Mouse (Mus musculus): Measurements from ENCODE around the gene Supt3. TPM values are rescaled to one million over a fixed set of nuclear protein-coding genes. Genes with fewer than 3 reads are reported as not detected.

The Supt3 gene
- polyA plus RNA-seq, 1 experiment from 2014 or later = 27.0 TPM

GRCm38 (mm10) chr17:45004477-45005170 lies 227.7 kb downstream of the Supt3 start:
- ATAC-seq (ENCODE audit: insufficient number of reproducible peaks, insufficient read depth, low FRiP score, low read depth) = no peak
- Histone ChIP-seq H3K4me1 (ENCODE audit: control insufficient read depth, insufficient read depth, low read length) (no peaks in the 10 kb centered on the region), H3K27ac (ENCODE audit: low read length) (no peak overlapping the region), H3K4me2 (replicated peaks; ENCODE audit: low read depth, low read length) (no peak overlapping the region), H3K9me3 (ENCODE audit: control insufficient read depth, low read depth, low read length) (no peaks in the 10 kb centered on the region), H3K9ac (replicated peaks; ENCODE audit: low read depth, low read length) (no peak overlapping the region), H3K27me3 (ENCODE audit: control insufficient read depth, insufficient read depth, low read length) (no peaks in the 10 kb centered on the region), H3K36me3 (ENCODE audit: control insufficient read depth, insufficient read depth, low read length) (no peaks in the 10 kb centered on the region), H3K4me3 (ENCODE audit: low read depth, low read length) (no peak overlapping the region)
- 81% methylated on average over 13 of the region's 13 CpGs for WGBS

- no peak overlapping the region for H3K4me2 ChIP-seq (replicated peaks; ENCODE audit: low read depth, low read length)
- no peaks in the 10 kb centered on the region for H3K27me3 ChIP-seq (ENCODE audit: control insufficient read depth, insufficient read depth, low read length)
- H3K9ac ChIP-seq (replicated peaks; ENCODE audit: low read depth, low read length) = no peak overlapping the region
- ATAC-seq (ENCODE audit: insufficient number of reproducible peaks, insufficient read depth, low FRiP score, low read depth) = no peak
- H3K36me3 ChIP-seq (ENCODE audit: control insufficient read depth, insufficient read depth, low read length) = no peaks in the 10 kb centered on the region
- no peaks in the 10 kb centered on the region for H3K9me3 ChIP-seq (ENCODE audit: control insufficient read depth, low read depth, low read length)
- no peaks in the 10 kb centered on the region for H3K4me1 ChIP-seq (ENCODE audit: control insufficient read depth, insufficient read depth, low read length)
- H3K4me3 ChIP-seq (ENCODE audit: low read depth, low read length) = no peak overlapping the region
- H3K27ac ChIP-seq (ENCODE audit: low read length) = no peak overlapping the region
- 87% methylated on average over 1 of the region's 1 CpGs for WGBS
Observed at GRCm38 (mm10) chr17:45007461-45007860, 230.5 kb downstream of the Supt3 start.

- H3K9ac ChIP-seq (replicated peaks; ENCODE audit: low read depth, low read length) = no peak overlapping the region
- no peaks in the 10 kb centered on the region for H3K4me1 ChIP-seq (ENCODE audit: control insufficient read depth, insufficient read depth, low read length)
- H3K27ac ChIP-seq (ENCODE audit: low read length) = no peak overlapping the region
Observed at GRCm38 (mm10) chr17:45008663-45009062, 231.7 kb downstream of the Supt3 start.

GRCm38 (mm10) chr17:45010409-45010808 lies 233.5 kb downstream of the Supt3 start:
- no peak overlapping the region for H3K9ac ChIP-seq (replicated peaks; ENCODE audit: low read depth, low read length)
- no peaks in the 10 kb centered on the region for H3K27me3 ChIP-seq (ENCODE audit: control insufficient read depth, insufficient read depth, low read length)
- no peaks in the 10 kb centered on the region for H3K36me3 ChIP-seq (ENCODE audit: control insufficient read depth, insufficient read depth, low read length)
- no peak overlapping the region for H3K4me3 ChIP-seq (ENCODE audit: low read depth, low read length)
- H3K27ac ChIP-seq (ENCODE audit: low read length) = no peak overlapping the region
- no peak for ATAC-seq (ENCODE audit: insufficient number of reproducible peaks, insufficient read depth, low FRiP score, low read depth)
- WGBS = 81% methylated on average over 2 of the region's 2 CpGs
- no peak overlapping the region for H3K4me2 ChIP-seq (replicated peaks; ENCODE audit: low read depth, low read length)
- H3K4me1 ChIP-seq (ENCODE audit: control insufficient read depth, insufficient read depth, low read length) = no peaks in the 10 kb centered on the region
- no peaks in the 10 kb centered on the region for H3K9me3 ChIP-seq (ENCODE audit: control insufficient read depth, low read depth, low read length)

More at GRCm38 (mm10) chr17:45008663-45009062, 231.7 kb downstream of the Supt3 start:
- Histone ChIP-seq H3K36me3 (ENCODE audit: control insufficient read depth, insufficient read depth, low read length) (no peaks in the 10 kb centered on the region), H3K9me3 (ENCODE audit: control insufficient read depth, low read depth, low read length) (no peaks in the 10 kb centered on the region), H3K4me3 (ENCODE audit: low read depth, low read length) (no peak overlapping the region), H3K27me3 (ENCODE audit: control insufficient read depth, insufficient read depth, low read length) (no peaks in the 10 kb centered on the region), H3K4me2 (replicated peaks; ENCODE audit: low read depth, low read length) (no peak overlapping the region)
- 56% methylated on average over 4 of the region's 4 CpGs for WGBS
- no peak for ATAC-seq (ENCODE audit: insufficient number of reproducible peaks, insufficient read depth, low FRiP score, low read depth)

GRCm38 (mm10) chr17:45016746-45017145 lies 239.8 kb downstream of the Supt3 start:
- no peak overlapping the region for H3K4me3 ChIP-seq (ENCODE audit: low read depth, low read length)
- H3K27ac ChIP-seq (ENCODE audit: low read length) = no peak overlapping the region
- H3K4me2 ChIP-seq (replicated peaks; ENCODE audit: low read depth, low read length) = no peak overlapping the region
- H3K36me3 ChIP-seq (ENCODE audit: control insufficient read depth, insufficient read depth, low read length) = no peaks in the 10 kb centered on the region
- H3K4me1 ChIP-seq (ENCODE audit: control insufficient read depth, insufficient read depth, low read length) = no peaks in the 10 kb centered on the region
- no peaks in the 10 kb centered on the region for H3K9me3 ChIP-seq (ENCODE audit: control insufficient read depth, low read depth, low read length)
- 86% methylated on average over 4 of the region's 4 CpGs for WGBS
- no peaks in the 10 kb centered on the region for H3K27me3 ChIP-seq (ENCODE audit: control insufficient read depth, insufficient read depth, low read length)
- H3K9ac ChIP-seq (replicated peaks; ENCODE audit: low read depth, low read length) = no peak overlapping the region
- ATAC-seq (ENCODE audit: insufficient number of reproducible peaks, insufficient read depth, low FRiP score, low read depth) = no peak

GRCm38 (mm10) chr17:45020155-45020930 lies 243.4 kb downstream of the Supt3 start:
- Histone ChIP-seq H3K4me2 (replicated peaks; ENCODE audit: low read depth, low read length) (no peak overlapping the region), H3K9me3 (ENCODE audit: control insufficient read depth, low read depth, low read length) (no peaks in the 10 kb centered on the region), H3K27ac (ENCODE audit: low read length) (no peak overlapping the region), H3K4me3 (ENCODE audit: low read depth, low read length) (no peak overlapping the region), H3K36me3 (ENCODE audit: control insufficient read depth, insufficient read depth, low read length) (no peaks in the 10 kb centered on the region), H3K4me1 (ENCODE audit: control insufficient read depth, insufficient read depth, low read length) (no peaks in the 10 kb centered on the region), H3K27me3 (ENCODE audit: control insufficient read depth, insufficient read depth, low read length) (no peaks in the 10 kb centered on the region), H3K9ac (replicated peaks; ENCODE audit: low read depth, low read length) (no peak overlapping the region)
- ATAC-seq (ENCODE audit: insufficient number of reproducible peaks, insufficient read depth, low FRiP score, low read depth) = no peak
- 56% methylated on average over 8 of the region's 8 CpGs for WGBS

GRCm38 (mm10) chr17:45028441-45028840 lies 251.5 kb downstream of the Supt3 start:
- Histone ChIP-seq H3K27me3 (ENCODE audit: control insufficient read depth, insufficient read depth, low read length) (no peaks in the 10 kb centered on the region), H3K9me3 (ENCODE audit: control insufficient read depth, low read depth, low read length) (no peaks in the 10 kb centered on the region), H3K27ac (ENCODE audit: low read length) (no peak overlapping the region), H3K36me3 (ENCODE audit: control insufficient read depth, insufficient read depth, low read length) (no peaks in the 10 kb centered on the region), H3K9ac (replicated peaks; ENCODE audit: low read depth, low read length) (no peak overlapping the region), H3K4me2 (replicated peaks; ENCODE audit: low read depth, low read length) (no peak overlapping the region), H3K4me1 (ENCODE audit: control insufficient read depth, insufficient read depth, low read length) (no peaks in the 10 kb centered on the region), H3K4me3 (ENCODE audit: low read depth, low read length) (no peak overlapping the region)
- WGBS = 68% methylated on average over 3 of the region's 3 CpGs
- ATAC-seq (ENCODE audit: insufficient number of reproducible peaks, insufficient read depth, low FRiP score, low read depth) = no peak

GRCm38 (mm10) chr17:45029106-45029505 lies 252.2 kb downstream of the Supt3 start:
- Histone ChIP-seq H3K27me3 (ENCODE audit: control insufficient read depth, insufficient read depth, low read length) (no peaks in the 10 kb centered on the region), H3K9me3 (ENCODE audit: control insufficient read depth, low read depth, low read length) (no peaks in the 10 kb centered on the region), H3K4me2 (replicated peaks; ENCODE audit: low read depth, low read length) (no peak overlapping the region), H3K4me3 (ENCODE audit: low read depth, low read length) (no peak overlapping the region), H3K36me3 (ENCODE audit: control insufficient read depth, insufficient read depth, low read length) (no peaks in the 10 kb centered on the region), H3K9ac (replicated peaks; ENCODE audit: low read depth, low read length) (no peak overlapping the region), H3K4me1 (ENCODE audit: control insufficient read depth, insufficient read depth, low read length) (no peaks in the 10 kb centered on the region), H3K27ac (ENCODE audit: low read length) (no peak overlapping the region)
- WGBS = 97% methylated on average over 1 of the region's 1 CpGs
- ATAC-seq (ENCODE audit: insufficient number of reproducible peaks, insufficient read depth, low FRiP score, low read depth) = no peak

Data from stomach, embryonic 14.5 days (tissue).